Mouse (Mus musculus): ENCODE results near the gene Ccdc22. TPM values are rescaled to one million over a fixed set of nuclear protein-coding genes. Genes with fewer than 3 reads are reported as not detected.

The Ccdc22 gene
- 31.9 and 32.1 TPM in 2 replicates for polyA plus RNA-seq (2015; fragmentation: Nextera tagmentation; extraction: Ambion mirVana)

GRCm38 (mm10) chrX:7604879-7605574 is at the start of gene Ccdc22:
Gene Ccdc22 (minus strand): TSS chrX:7605517.
- Histone ChIP-seq H3K4me2 (peak within 1 kb of the TSS; percentile 52), H3K27me3 (no peaks in the 10 kb centered on the region), H3K36me3 (no peaks in the 10 kb centered on the region), H3K4me3 (peak within 1 kb of the TSS; percentile 52), H3K27ac (peak within 1 kb of the TSS; percentile 33; the same call in 1 of the 2 replicates), H3K4me1 (0 out of 2 replicates have a peak, but pooled peaks cover 7% of the 10 kb centered on the region), H3K9ac (peak within 1 kb of the TSS; percentile 27; the same call in 1 of the 2 replicates), H3K9me3 (no peaks in the 10 kb centered on the region)
- ATAC-seq (ENCODE audit: borderline replicate concordance, extremely low read depth, low FRiP score, low TSS enrichment) = peak; percentile 90
- WGBS = 15% methylated on average over 28 of the region's 28 CpGs

- ATAC-seq (ENCODE audit: borderline replicate concordance, extremely low read depth, low FRiP score, low TSS enrichment) = peak; percentile 97
These were observed 43.5 kb upstream of the Ccdc22 start for GRCm38 (mm10) chrX:7648671-7649304.

GRCm38 (mm10) chrX:7645349-7645748 is 40.0 kb upstream of the Ccdc22 start:
- no peak overlapping the region for H3K27ac ChIP-seq
- WGBS = 8% methylated on average over 5 of the region's 5 CpGs
- no peak overlapping the region for H3K4me3 ChIP-seq
- H3K9ac ChIP-seq = no peak overlapping the region
- H3K27me3 ChIP-seq = no peaks in the 10 kb centered on the region
- ATAC-seq (ENCODE audit: borderline replicate concordance, extremely low read depth, low FRiP score, low TSS enrichment) = no peak
- H3K4me2 ChIP-seq = no peak overlapping the region
- H3K4me1 ChIP-seq = no peaks in the 10 kb centered on the region
- H3K9me3 ChIP-seq = no peaks in the 10 kb centered on the region
- H3K36me3 ChIP-seq = no peaks in the 10 kb centered on the region

More at GRCm38 (mm10) chrX:7648671-7649304, 43.5 kb upstream of the Ccdc22 start:
- WGBS = 23% methylated on average over 24 of the region's 25 CpGs
- Histone ChIP-seq H3K9me3 (no peaks in the 10 kb centered on the region), H3K4me1 (no peaks in the 10 kb centered on the region), H3K27ac (peak overlapping the region; percentile 80), H3K4me3 (peak overlapping the region; percentile 51), H3K36me3 (no peaks in the 10 kb centered on the region), H3K27me3 (no peaks in the 10 kb centered on the region), H3K9ac (peak overlapping the region; percentile 74), H3K4me2 (peak overlapping the region; percentile 60)

GRCm38 (mm10) chrX:7640785-7641184 is 35.5 kb upstream of the Ccdc22 start:
- no peaks in the 10 kb centered on the region for H3K4me1 ChIP-seq
- no peak overlapping the region for H3K4me2 ChIP-seq
- 16% methylated on average over 12 of the region's 12 CpGs for WGBS
- no peak overlapping the region for H3K27ac ChIP-seq
- ATAC-seq (ENCODE audit: borderline replicate concordance, extremely low read depth, low FRiP score, low TSS enrichment) = no peak
- peaks cover 7% of the 10 kb centered on the region; the same call in 1 of the 2 replicates for H3K27me3 ChIP-seq
- no peaks in the 10 kb centered on the region for H3K36me3 ChIP-seq
- H3K9me3 ChIP-seq = no peaks in the 10 kb centered on the region
- H3K4me3 ChIP-seq = no peak overlapping the region
- no peak overlapping the region for H3K9ac ChIP-seq

GRCm38 (mm10) chrX:7639536-7640325 is 34.4 kb upstream of the Ccdc22 start:
- H3K4me1 ChIP-seq = no peaks in the 10 kb centered on the region
- no peak overlapping the region for H3K4me3 ChIP-seq
- H3K27ac ChIP-seq = no peak overlapping the region
- peaks cover 7% of the 10 kb centered on the region; the same call in 1 of the 2 replicates for H3K27me3 ChIP-seq
- H3K36me3 ChIP-seq = no peaks in the 10 kb centered on the region
- no peak overlapping the region for H3K4me2 ChIP-seq
- H3K9ac ChIP-seq = no peak overlapping the region
- ATAC-seq (ENCODE audit: borderline replicate concordance, extremely low read depth, low FRiP score, low TSS enrichment) = no peak
- H3K9me3 ChIP-seq = no peaks in the 10 kb centered on the region
- WGBS = 13% methylated on average over 13 of the region's 13 CpGs

- H3K9ac ChIP-seq = no peak within 1 kb of the TSS
- H3K4me3 ChIP-seq = peak within 1 kb of the TSS; percentile 21
These were observed 33.2 kb upstream of the Ccdc22 start, which contains the start of gene Syp for GRCm38 (mm10) chrX:7638401-7639091. Gene Syp (plus strand): TSS chrX:7638471.

GRCm38 (mm10) chrX:7635101-7635500 is 29.8 kb upstream of the Ccdc22 start:
- no peak overlapping the region for H3K4me3 ChIP-seq
- WGBS = 64% methylated on average over 3 of the region's 3 CpGs
- ATAC-seq (ENCODE audit: borderline replicate concordance, extremely low read depth, low FRiP score, low TSS enrichment) = no peak

More at GRCm38 (mm10) chrX:7638401-7639091, 33.2 kb upstream of the Ccdc22 start, which contains the start of gene Syp:
- Histone ChIP-seq H3K36me3 (no peaks in the 10 kb centered on the region), H3K27me3 (peaks cover 7% of the 10 kb centered on the region; the same call in 1 of the 2 replicates), H3K9me3 (no peaks in the 10 kb centered on the region), H3K4me2 (peak within 1 kb of the TSS; percentile 51), H3K27ac (no peak within 1 kb of the TSS), H3K4me1 (no peaks in the 10 kb centered on the region)
- WGBS = 8% methylated on average over 40 of the region's 42 CpGs
- ATAC-seq (ENCODE audit: borderline replicate concordance, extremely low read depth, low FRiP score, low TSS enrichment) = peak; percentile 75

GRCm38 (mm10) chrX:7632560-7632959 is 27.2 kb upstream of the Ccdc22 start:
- WGBS = 83% methylated on average over 6 of the region's 6 CpGs
- Histone ChIP-seq H3K9me3 (no peaks in the 10 kb centered on the region), H3K4me1 (no peaks in the 10 kb centered on the region), H3K27me3 (no peaks in the 10 kb centered on the region), H3K4me2 (no peak overlapping the region), H3K4me3 (no peak overlapping the region), H3K27ac (no peak overlapping the region), H3K9ac (no peak overlapping the region), H3K36me3 (no peaks in the 10 kb centered on the region)
- ATAC-seq (ENCODE audit: borderline replicate concordance, extremely low read depth, low FRiP score, low TSS enrichment) = no peak

More at GRCm38 (mm10) chrX:7635101-7635500, 29.8 kb upstream of the Ccdc22 start:
- no peaks in the 10 kb centered on the region for H3K4me1 ChIP-seq
- peaks cover 7% of the 10 kb centered on the region; the same call in 1 of the 2 replicates for H3K27me3 ChIP-seq
- no peak overlapping the region for H3K4me2 ChIP-seq
- no peak overlapping the region for H3K9ac ChIP-seq
- H3K36me3 ChIP-seq = no peaks in the 10 kb centered on the region
- no peaks in the 10 kb centered on the region for H3K9me3 ChIP-seq
- no peak overlapping the region for H3K27ac ChIP-seq

- 70% methylated on average over 12 of the region's 12 CpGs for WGBS
- Histone ChIP-seq H3K4me1 (no peaks in the 10 kb centered on the region), H3K36me3 (no peaks in the 10 kb centered on the region), H3K4me2 (no peak overlapping the region), H3K27me3 (no peaks in the 10 kb centered on the region), H3K9ac (no peak overlapping the region), H3K27ac (no peak overlapping the region), H3K4me3 (no peak overlapping the region), H3K9me3 (no peaks in the 10 kb centered on the region)
- no peak for ATAC-seq (ENCODE audit: borderline replicate concordance, extremely low read depth, low FRiP score, low TSS enrichment)
These were observed 12.7 kb upstream of the Ccdc22 start for GRCm38 (mm10) chrX:7617889-7618551.

GRCm38 (mm10) chrX:7610536-7611258 is 5.4 kb upstream of the Ccdc22 start:
- Histone ChIP-seq H3K9ac (no peak overlapping the region), H3K4me2 (peak overlapping the region; percentile 76)

More at GRCm38 (mm10) chrX:7610536-7611258, 5.4 kb upstream of the Ccdc22 start:
- peak overlapping the region; percentile 35 for H3K4me3 ChIP-seq
- no peaks in the 10 kb centered on the region for H3K9me3 ChIP-seq
- no peak overlapping the region for H3K27ac ChIP-seq
- 25% methylated on average over 26 of the region's 26 CpGs for WGBS
- H3K27me3 ChIP-seq = no peaks in the 10 kb centered on the region
- ATAC-seq (ENCODE audit: borderline replicate concordance, extremely low read depth, low FRiP score, low TSS enrichment) = no peak
- H3K4me1 ChIP-seq = no peaks in the 10 kb centered on the region
- H3K36me3 ChIP-seq = no peaks in the 10 kb centered on the region
